Mouse (Mus musculus) frontal cortex, adult 2 months (tissue): ENCODE data around the gene Mcoln2. TPM values are rescaled to one million over a fixed set of nuclear protein-coding genes. Genes with fewer than 3 reads are reported as not detected.

Experiments used
- DNase-seq, 2 experiments: peaks; one replicate each; pipeline ENCODE4 v3.0.0; 2022; ENCODE audit warnings: low spot score in 1 of 2; ENCODE audit errors: extremely low spot score in 1 of 2
- polyA plus RNA-seq: library from polyadenylated mRNA; depleted of rRNA; stranded (reverse); fragments of >200 nt; gene quantifications from 2 replicates; pipeline ENCODE4 v1.2.3, GENCODE M21; 2012

The Mcoln2 gene
- polyA plus RNA-seq, 1 experiment, result not detected

DNA sequence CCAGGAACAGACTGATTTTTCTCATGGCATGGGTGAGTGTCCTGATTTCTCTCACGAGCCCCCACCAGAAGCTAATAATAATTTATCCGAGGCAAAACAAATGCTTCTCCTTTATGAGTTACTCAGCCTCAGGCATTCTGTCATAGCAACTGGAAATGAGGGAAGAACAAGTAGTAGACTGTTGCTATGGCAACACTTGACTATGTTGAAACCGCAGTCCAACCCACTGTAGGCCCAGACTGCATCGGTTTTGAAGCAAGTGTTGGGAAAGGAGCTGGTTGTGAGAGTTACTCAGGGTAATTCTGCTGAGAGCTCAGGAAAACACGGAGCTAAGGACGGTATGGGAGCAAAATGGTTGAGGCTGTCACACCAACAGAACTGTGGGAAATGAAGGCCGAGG lies 7.1 kb upstream of the Mcoln2 start:
- DNase-seq, result no peak

DNA sequence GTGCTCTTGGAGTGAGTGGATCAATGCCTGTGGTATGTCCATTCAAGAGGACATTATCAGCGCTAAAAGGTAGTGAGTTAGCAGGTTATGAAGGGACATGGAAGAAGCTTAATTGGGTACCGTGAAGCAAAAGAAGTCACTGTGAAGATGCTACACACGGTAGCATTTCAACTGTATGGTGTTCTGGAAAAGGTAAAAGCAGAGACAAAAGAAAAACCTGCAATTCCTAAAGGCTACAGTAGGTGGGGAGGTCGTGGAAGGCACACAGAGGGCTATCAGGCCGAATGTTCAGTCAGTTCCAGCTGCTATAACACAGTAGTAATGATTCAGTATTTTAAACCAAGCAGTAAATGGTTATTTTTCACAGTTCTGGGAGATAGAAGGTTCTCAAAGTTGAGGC lies 4.1 kb upstream of the Mcoln2 start:
- DNase-seq, result no peak

DNA sequence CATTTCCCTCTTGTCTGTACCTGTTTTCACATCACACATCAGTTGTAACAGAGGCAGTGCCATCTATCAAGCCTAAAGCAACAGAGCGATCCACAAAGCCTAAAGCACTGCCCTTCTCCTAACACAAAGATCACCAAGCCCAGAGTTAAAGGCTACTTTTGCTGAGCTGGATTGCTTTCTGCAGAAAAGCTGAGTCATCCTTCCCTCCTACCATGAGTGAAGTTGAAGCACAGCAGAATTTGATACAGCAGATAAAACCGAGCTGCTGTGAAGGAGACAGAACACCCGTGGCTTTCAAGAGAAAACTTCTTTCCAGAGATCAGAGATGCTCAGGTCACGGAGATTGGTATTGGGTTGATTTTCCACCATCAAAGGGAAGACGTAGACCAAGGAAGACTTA lies 3.5 kb upstream of the Mcoln2 start:
- peak in 1 of 2 experiments; percentile 13 for DNase-seq

DNA sequence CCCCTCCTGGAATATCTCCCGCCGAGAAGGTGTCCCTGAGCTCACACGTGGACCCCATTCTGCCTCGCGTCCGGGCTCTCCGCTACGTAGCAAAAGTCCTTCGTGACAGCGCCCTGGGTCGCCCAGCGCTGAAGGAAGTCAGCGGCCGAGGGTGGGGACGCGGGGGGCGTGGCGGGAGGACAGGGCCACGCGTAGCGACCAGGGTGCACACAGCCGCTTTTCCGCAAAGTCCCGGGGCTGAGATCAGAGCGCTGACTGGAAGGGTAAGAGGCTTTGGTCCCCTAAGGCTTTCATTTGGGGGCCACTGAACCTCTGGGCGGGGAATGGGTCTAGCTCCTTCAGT lies 396 bp downstream of the Mcoln2 start:
- no peak for DNase-seq

DNA sequence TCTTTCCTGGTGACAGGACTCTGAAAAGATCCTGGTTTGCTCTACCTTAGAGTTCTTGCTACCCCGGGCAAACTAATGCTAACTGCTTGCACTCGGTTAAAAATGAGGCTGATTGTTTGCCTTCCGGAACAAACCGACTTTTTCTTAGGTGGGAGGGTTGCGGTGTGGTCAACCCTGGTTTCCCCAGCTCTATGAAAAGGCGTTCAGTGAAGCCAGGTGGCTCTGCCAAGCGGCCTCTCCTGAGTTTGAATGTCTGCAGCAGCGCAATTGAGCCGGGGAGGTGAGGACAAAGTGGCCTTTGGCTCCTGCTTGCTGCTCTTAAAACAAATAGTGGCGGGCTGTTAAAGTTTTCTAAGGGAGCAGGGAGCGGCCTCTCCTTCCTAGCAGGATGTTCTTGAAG lies 927 bp downstream of the Mcoln2 start:
- DNase-seq, result no peak

DNA sequence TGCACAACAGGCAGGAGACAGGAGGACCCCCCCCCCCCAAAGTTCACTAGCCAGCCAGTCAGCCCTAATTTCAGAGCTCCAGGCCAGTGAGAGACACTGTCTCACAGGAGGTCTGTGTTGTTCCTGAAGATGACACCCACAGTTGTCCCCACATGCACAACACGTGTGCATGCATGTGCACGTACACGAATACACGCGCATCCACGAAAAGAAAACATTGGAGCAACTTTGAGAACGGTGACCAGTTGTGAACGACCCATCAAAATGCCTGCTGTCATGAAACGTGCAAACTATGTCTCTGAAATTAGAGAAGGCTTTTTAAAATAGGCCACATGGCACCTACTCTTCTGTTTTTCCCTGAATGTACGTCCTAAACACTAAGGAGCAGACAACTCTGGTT lies 1.7 kb downstream of the Mcoln2 start:
- DNase-seq, result no peak

DNA sequence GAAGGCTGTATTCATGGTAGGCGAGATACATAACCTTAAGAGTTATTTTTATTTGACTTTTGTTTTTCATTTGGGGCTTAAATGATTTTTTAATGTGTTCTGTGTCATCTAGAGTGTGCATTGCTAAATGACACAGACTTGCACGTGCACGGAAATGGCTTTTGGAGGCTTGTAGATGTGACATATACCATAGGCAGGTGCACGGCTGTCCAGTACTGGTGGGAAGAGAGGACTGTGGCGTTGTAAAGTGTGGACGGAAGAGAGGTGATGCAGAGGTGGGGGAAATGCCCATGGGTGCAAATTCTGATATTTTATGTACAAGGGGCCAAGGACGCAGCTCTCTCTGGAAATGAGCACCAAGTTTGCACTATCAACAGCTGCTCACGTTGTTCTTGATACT lies 2.1 kb downstream of the Mcoln2 start:
- DNase-seq, result no peak

DNA sequence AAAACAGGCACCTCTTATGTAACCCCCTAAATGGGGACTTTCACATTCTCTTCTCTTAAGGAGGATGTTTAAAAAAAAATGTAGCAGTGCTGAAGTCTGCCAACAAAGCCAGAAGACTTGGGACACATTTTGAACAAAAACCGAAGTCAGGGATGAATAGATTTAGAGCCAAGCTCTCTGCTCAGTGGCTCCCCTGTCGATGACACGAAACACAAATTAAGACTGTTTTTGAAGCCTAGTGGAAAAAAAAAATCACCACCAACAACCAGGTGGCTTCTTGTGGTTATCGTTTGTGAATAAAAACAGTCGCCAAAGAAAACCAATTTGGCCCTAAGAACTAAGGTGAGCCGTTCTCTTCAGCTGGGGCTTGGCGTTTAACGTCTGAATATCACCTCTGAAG lies 2.7 kb downstream of the Mcoln2 start:
- no peak for DNase-seq

DNA sequence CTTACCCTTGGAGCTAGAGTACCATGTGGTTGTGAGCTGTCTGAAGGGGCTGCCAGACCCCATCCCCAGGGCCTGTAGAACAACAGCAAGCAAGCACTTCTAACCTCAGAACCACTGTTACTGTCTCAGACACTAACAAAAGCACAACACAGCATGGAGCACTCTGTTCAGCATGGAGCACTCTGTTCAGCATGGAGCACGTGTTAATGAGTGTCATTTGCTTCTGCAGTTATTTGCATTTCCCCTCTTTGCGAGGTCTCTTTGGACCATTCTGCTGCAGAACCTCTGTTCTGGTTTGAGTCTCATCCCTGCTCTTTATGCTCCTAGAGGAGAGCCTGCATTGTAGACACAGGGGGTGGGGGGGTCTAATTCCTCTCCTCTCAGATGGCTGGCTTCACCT lies 3.3 kb downstream of the Mcoln2 start:
- DNase-seq, result no peak

DNA sequence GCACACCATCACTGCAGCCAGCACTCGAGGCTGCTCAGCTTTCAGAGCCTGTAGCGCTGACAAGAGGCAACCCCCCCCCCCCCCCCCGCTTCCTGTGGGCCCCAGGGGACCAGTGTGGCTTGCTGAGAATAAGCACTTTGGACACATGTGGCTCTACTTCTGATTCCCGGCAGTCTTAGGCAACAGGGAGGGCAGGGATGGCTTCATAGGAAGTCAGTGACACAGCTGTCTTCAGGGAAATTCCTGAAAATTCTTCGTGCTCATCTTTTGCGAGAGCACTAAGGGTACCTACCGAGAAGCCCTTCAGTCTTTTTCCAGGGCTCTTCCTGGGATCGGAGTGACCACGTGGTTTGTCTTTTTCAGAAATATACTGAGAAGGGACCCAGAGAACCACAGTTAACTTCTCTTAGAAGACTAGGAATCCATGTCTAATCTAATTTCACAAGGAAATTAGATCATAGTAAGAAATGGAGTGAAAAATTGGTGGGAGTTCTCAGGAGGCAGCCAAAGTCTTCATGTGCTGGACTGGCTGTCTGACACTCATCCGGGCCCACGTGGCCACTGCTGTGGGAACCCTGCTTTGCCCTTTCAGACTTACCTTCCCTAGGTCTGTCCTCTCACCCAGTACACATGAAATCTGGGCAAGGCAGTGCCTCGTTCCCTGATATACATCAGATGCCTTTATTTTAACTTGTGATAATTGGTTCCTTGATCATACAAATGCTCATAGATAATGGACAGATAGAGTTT lies 4.4 kb downstream of the Mcoln2 start:
- DNase-seq, result no peak

DNA sequence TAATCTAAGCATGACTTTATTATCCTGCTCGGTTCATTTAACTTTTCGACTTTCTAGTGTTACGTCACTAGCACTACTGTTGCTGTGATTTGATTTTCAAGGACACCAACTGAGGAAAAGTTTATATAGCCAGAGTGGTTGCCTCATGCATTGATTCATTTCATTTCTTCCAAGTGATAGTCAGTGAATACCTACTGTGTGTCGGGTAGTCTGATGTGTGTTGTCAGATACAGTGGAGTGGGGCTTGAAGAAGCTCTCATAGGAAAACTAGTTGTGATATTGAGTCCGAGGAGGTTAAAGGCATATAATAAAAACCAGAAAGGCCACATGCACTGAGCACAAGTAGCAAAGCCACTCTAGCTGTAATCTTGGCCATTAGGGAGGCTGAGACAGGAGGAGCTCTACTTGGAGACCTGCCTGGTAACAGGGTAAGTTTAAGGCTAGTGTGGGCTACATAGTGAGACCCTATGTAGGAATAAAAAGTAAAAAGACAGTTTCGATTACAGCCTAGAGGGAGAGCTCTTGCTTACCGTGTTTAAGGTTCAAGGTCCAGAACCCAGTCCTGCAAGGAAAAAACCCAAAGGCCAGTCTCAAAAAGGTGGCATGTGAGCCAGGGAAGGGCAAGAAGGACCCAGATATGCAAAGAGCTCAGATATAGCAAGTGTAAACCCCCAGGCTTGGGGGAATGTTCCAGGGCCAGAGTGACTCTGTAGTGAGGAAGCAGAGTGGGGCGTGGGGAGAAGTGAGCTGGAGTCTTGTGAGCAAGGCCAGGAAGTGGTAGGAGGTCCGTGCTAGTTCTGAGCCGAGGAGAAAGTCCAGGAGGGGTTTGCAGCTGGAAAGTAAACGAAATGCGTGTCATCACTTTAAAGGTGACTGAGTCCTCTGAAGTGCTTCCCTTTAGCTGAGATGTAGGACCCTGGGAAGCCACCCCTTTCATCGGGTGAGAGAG lies 6.3 kb downstream of the Mcoln2 start:
- no peak for DNase-seq

DNA sequence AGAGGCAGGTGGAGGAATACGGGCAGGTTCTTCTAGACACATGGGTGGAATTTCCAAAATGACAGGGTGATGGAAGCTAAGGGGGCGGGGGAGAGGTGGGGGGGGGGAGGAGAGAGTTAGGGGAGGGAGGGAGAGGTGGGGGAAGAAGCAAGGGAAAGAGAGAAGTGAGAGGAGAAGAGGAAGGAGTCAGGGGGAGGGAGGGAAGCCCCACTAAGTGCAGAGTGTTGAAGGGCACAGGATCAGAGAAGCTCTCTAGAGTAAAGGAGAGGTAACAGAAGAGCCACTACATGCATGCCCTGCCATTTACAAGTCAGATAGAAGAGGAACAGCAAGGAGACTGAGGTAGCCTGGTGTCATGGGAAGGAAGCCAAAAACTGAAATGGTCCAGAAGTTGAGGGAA lies 7.2 kb downstream of the Mcoln2 start:
- no peak for DNase-seq

DNA sequence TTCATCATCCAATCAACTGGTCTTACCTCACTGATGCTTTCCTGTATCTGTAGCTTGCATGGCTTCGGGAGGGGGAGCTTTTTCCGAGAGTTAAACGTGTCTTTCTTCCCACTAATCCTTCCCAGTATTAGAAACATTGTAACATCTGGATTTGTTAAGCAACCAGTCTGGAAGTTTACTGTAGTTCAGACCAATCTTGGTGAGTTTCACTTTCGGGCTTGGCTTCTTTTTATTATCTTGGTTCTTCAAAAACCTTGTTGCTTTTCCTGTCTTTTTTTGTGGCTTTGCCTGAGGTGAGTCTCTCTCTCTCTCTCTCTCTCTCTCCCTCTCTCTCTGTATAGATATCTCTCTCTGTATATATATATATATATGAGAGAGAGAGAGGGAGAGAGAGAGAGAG lies 8.4 kb downstream of the Mcoln2 start:
- DNase-seq, result no peak

DNA sequence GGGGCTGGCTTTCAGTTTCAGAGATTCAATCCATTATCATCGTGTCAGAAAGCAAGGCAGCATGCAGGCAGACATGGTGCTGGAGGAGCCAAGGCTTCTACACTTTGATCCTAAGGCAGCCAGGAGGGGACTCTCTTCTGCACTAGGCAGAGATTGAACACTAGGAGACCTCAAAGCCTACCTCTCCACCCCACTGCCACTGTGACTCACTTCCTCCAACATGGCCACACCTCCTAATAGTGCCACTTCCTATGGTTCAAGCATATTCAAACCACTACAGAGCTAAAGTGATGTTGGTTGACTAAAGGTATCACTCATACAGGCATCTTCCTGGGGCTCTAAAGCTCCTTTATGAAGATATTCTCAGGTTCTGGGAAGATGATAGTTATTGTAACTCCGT lies 9.7 kb downstream of the Mcoln2 start:
- DNase-seq, result no peak

DNA sequence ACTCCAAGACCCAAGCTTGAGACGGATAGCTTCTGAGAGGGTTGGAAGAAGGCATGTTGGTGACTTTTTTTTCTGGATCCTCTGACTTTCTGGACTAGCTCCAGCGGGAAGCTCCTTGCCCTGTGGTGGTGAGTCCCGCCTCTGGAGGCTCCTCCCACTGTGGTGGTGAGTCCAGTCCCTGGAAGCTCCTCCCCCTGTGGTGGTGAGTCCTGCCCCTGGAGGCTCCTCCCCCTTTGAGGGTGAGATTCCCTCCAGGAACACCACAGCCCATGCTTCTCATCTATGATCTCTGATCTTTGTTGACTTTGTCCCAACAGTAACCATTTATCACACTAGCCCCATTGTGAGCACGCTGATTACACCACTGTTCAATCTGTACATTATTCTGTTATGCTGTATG lies 12.6 kb downstream of the Mcoln2 start:
- no peak for DNase-seq

DNA sequence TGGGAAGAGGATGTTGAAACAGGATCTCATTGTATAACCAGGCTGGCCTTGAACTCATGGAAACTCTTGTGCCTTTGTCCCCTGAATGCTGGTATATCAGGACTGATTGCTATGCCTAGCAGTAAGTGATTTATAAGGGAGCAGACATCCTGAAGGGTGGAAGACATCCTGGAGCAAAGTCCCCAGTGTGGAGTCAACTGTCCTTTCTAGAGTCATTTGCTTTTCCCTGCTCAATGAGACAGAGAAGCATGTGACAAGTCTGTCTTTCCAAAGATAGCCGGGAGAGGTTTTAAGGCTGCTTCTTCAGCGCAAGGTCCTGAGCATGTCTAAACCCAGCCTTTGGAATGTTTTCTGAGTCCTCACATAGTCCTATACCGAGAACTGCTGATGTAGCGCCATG lies 19.7 kb downstream of the Mcoln2 start:
- DNase-seq, result no peak

DNA sequence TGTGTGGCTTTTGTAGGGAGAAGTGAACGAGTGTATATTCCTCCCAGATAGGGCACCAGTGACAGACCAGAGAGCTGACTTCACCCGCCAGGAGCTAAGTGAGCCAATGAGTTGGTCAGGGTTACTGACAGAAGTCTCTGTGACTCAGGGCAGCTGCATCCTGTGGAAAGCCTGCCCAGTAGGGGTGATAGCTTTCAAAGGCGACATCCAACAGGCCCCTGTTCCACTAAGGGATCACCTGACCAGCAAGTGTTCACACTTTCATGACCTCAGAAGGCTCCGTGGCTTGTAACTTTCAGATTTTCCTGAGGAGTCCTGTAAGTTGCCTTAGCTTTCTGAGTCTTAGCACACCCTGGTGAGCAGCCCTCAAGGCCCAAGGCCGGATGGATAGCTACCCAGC lies 23.4 kb downstream of the Mcoln2 start:
- no peak for DNase-seq

DNA sequence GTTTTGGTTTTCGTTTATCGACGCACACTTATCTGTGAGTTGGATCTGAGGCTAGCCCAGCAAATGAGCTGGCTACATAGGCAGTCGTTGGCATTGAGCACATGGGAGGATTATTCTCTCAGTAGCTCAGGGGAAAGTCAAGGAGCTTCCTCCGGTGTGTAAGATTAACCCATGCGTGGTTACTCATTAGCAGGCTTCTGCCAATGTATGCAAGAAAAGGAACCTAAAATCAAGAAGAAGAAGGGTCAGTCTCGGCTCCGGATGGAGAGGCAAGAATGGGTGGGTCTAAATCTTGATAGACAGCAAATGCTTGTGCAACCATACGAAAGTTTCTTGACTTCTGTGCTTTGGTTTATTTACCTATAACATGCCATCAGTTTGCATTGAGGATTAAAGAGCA lies 24.6 kb downstream of the Mcoln2 start:
- DNase-seq, result no peak

DNA sequence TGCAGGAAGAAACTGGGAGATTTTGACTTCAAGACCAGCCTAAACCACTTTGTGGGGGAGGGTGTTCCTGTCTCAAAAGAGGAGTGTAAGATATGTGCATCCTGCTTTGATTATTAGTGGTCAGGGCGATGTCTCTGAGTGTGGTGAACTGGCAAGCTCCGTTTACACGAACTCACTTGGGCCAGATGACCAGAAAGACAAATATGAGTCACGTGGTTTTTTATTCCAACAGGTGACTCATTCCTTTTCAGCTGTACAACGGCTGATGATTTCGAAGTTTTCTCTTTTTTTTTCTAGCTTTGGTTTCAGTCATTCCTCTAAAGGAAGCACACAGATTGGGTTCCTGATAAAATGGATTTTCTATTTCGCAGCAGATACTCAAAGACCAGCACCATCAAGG lies 27.7 kb downstream of the Mcoln2 start:
- no peak for DNase-seq

DNA sequence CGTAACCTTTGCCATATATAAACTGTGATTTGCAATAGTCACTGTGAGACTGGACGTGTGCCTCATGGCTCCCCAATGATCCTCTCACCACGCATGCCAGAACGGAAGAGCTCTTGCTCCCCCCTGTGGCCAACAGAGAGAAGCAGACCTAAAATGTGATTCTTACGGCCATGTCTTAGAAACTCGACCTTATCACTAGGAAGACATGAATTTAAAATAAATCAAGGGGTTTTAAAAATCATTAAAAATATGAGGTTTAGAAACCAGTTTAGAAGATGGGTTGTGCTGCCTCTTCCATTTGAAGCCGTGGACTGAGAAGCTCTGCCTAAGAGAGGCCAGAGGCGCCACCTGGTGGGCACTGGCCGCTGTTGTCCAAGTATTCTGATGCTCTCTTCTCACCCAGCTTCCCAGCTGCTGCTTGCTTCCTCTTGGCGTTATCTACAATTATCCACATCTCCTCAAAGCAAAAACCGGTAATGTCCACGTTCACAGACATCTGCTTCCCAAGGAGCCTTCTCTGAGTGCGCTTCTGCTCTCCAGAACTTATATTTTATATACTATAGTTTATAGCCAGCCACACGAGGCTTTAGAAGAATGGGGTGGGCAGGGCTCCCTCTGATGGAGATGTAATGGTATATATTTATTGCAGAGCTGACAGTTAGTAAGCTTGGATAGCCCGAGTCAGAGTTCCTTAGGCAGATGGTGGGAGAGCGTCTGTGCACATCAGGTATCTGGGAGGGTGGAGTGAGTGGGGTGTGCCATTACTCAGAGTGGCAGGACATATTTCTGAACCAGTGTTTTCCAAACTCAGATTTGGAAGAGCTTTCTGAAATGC lies 28.3 kb downstream of the Mcoln2 start:
- peak; percentile 39 to 89 for DNase-seq

DNA sequence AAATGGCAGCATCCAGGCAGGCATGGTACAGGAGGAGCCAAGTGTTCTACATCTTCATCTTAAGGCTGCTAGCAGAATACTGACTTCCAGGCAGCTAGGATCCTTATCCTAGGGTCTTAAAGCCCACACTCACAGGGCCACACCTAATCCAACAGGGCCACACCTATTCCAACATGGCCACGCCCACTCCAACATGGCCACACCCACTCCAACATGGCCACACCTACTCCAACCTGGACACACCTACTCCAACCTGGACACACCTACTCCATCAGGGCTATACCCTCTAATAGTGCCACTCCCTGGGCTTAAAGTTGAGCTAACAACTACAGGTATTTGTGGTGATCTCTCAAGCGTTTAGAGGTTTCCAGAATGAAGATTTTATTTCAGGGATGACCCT lies 30.7 kb downstream of the Mcoln2 start:
- DNase-seq, result no peak
